Mouse (Mus musculus): ENCODE results near the gene Esrrg.

DNA sequence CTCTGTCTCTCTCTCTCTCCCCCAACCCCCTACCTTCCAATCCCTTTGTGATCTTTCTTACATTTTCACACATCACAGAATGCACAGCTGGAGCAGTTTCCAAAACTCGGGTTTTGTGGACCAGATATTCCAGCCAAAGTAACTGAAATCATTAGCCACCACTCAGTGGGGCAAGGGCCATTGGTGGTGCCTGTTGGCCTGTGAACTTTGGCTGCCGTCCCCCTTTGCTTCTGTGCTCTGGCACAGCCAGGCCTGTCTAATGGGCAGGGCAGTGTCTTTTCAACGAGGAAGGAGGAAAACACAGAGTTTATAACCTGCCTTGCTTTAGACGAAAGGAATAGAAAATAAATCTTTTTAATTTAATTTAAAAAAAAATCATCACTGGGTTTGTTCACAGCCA is 531.6 kb downstream of the Esrrg start:
- TF ChIP-seq CTCF (conservative IDR thresholded peaks at IDR 0.05; ENCODE audit: low read length) (no peak), NANOG (IDR thresholded peaks at IDR 0.05; ENCODE audit: borderline replicate concordance, low read length) (no peak), POU5F1 (IDR thresholded peaks at IDR 0.05; ENCODE audit: borderline replicate concordance, low read length) (no peak)

All from E14TG2a.4 (cell line).